Mouse (Mus musculus) embryonic stem cell, embryonic (primary cell): ENCODE data around the gene Il2rg.

Source experiments
- CTCF ChIA-PET, 4 experiments: fragments of 300-600 bp in 2 of 4; fragments of 350-600 bp in 2 of 4; sonication (Branson Sonifier 250); formaldehyde crosslinking; loops; one replicate each; lab custom pipeline; 2022; ENCODE audit warnings: inconsistent platforms in 2 of 4; lab: Charles Lee
- POLR2A ChIA-PET, 4 experiments: fragments of 300-600 bp in 2 of 4; fragments of 350-600 bp in 2 of 4; sonication (Branson Sonifier 250); formaldehyde crosslinking; loops; one replicate each; lab custom pipeline; 2022; ENCODE audit warnings: antibody characterized with exemption in 4 of 4, inconsistent platforms in 1 of 4; lab: Charles Lee

Il2rg gene

GRCm38 (mm10) chrX:101268025-101268754 is at the start of gene Il2rg:
Gene Il2rg (minus strand): TSS chrX:101268255.
- CTCF ChIA-PET = no interaction called here

GRCm38 (mm10) chrX:101313625-101314359 is 45.7 kb upstream of the Il2rg start:
- CTCF ChIA-PET = interaction anchor here in 1 of 4 experiments (0.7 kb wide), 1 partner anchor 16 kb away, joined by 3 read pairs; no protein-coding TSS in a partner anchor
- POLR2A ChIA-PET = interaction anchor here in 2 of 4 experiments (0.6 to 1.0 kb wide), 2 partner anchors 10 to 19 kb away, joined by 3 read pairs; no protein-coding TSS in a partner anchor

More at GRCm38 (mm10) chrX:101268025-101268754, at the start of gene Il2rg:
- POLR2A ChIA-PET = interaction anchor here (0.6 to 1.4 kb wide), 5 partner anchors 10 to 502 kb away, joined by 3 to 5 read pairs (median 3); no protein-coding TSS in a partner anchor

- CTCF ChIA-PET = interaction anchor here in 1 of 4 experiments (0.6 kb wide), 1 partner anchor 58 kb away, joined by 5 read pairs; no protein-coding TSS in a partner anchor
- POLR2A ChIA-PET = no interaction called here
Observed at GRCm38 (mm10) chrX:101309299-101309698, 41.2 kb upstream of the Il2rg start.

GRCm38 (mm10) chrX:101304646-101305045 is 36.6 kb upstream of the Il2rg start:
- ChIA-PET POLR2A (interaction anchor here in 2 of 4 experiments (0.9 to 1.6 kb wide), 5 partner anchors 8 to 48 kb away, joined by 3 to 7 read pairs (median 3); partner anchors contain the start of gene Med12 (in 2 of the 2)), CTCF (interaction anchor here in 1 of 4 experiments (0.9 kb wide), 1 partner anchor 184 kb away, joined by 3 read pairs; no protein-coding TSS in a partner anchor)

GRCm38 (mm10) chrX:101301654-101302053 is 33.6 kb upstream of the Il2rg start:
- POLR2A ChIA-PET = interaction anchor here in 2 of 4 experiments (1.2 kb wide), 2 partner anchors 30 to 49 kb away, joined by 3 read pairs; no protein-coding TSS in a partner anchor
- CTCF ChIA-PET = interaction anchor here in 1 of 4 experiments (0.8 to 1.2 kb wide), 2 partner anchors 14 to 17 kb away, joined by 3 read pairs; no protein-coding TSS in a partner anchor

GRCm38 (mm10) chrX:101300427-101301030 is 32.5 kb upstream of the Il2rg start:
- POLR2A ChIA-PET = no interaction called here

GRCm38 (mm10) chrX:101299473-101300426 is 31.7 kb upstream of the Il2rg start:
- CTCF ChIA-PET = interaction anchor here in 1 of 4 experiments (0.7 kb wide), 1 partner anchor 183 kb away, joined by 3 read pairs; no protein-coding TSS in a partner anchor
- POLR2A ChIA-PET = interaction anchor here in 3 of 4 experiments (0.6 to 1.4 kb wide), 9 partner anchors 26 to 485 kb away, joined by 3 to 6 read pairs (median 4); partner anchors contain the start of genes Foxo4 (in 1 of the 3) and Med12 (in 1 of the 3)

More at GRCm38 (mm10) chrX:101300427-101301030, 32.5 kb upstream of the Il2rg start:
- CTCF ChIA-PET = no interaction called here

- CTCF ChIA-PET = interaction anchor here in 1 of 4 experiments (0.6 to 0.7 kb wide), 2 partner anchors 9 to 182 kb away, joined by 3 to 4 read pairs; no protein-coding TSS in a partner anchor
- POLR2A ChIA-PET = interaction anchor here (0.6 to 1.4 kb wide), 14 partner anchors 9 to 484 kb away, joined by 3 to 6 read pairs (median 4); partner anchors contain the start of genes Med12 (in 2 of the 4), Foxo4 (in 1 of the 4) and Nono (in 1 of the 4)
Observed at GRCm38 (mm10) chrX:101299055-101299454, 31.0 kb upstream of the Il2rg start, which contains the start of gene Nlgn3. Gene Nlgn3 (plus strand): TSS chrX:101299168.

GRCm38 (mm10) chrX:101290111-101290510 is 22.1 kb upstream of the Il2rg start:
- CTCF ChIA-PET = interaction anchor here in 2 of 4 experiments (0.6 to 0.7 kb wide), 2 partner anchors 9 to 196 kb away, joined by 3 to 4 read pairs; partner anchors contain the start of gene Nlgn3 (in 1 of the 2)
- POLR2A ChIA-PET = no interaction called here

- POLR2A ChIA-PET = interaction anchor here in 1 of 4 experiments (1.3 kb wide), 1 partner anchor 44 kb away, joined by 4 read pairs; no protein-coding TSS in a partner anchor
- CTCF ChIA-PET = no interaction called here
Observed at GRCm38 (mm10) chrX:101289037-101289436, 21.0 kb upstream of the Il2rg start.

GRCm38 (mm10) chrX:101288432-101288831 is 20.4 kb upstream of the Il2rg start:
- CTCF ChIA-PET = no interaction called here
- POLR2A ChIA-PET = interaction anchor here in 1 of 4 experiments (1.3 kb wide), 1 partner anchor 44 kb away, joined by 4 read pairs; no protein-coding TSS in a partner anchor

GRCm38 (mm10) chrX:101287543-101287942 is 19.5 kb upstream of the Il2rg start:
- CTCF ChIA-PET = interaction anchor here in 1 of 4 experiments (1.5 kb wide), 1 partner anchor 14 kb away, joined by 3 read pairs; no protein-coding TSS in a partner anchor
- POLR2A ChIA-PET = interaction anchor here in 2 of 4 experiments (1.2 to 1.9 kb wide), 2 partner anchors 44 to 203 kb away, joined by 4 to 7 read pairs; no protein-coding TSS in a partner anchor

GRCm38 (mm10) chrX:101285953-101286670 is 18.1 kb upstream of the Il2rg start:
- POLR2A ChIA-PET = interaction anchor here in 2 of 4 experiments (0.8 to 2.0 kb wide), 6 partner anchors 12 to 202 kb away, joined by 3 to 7 read pairs (median 4); partner anchors contain the start of genes Med12 (in 2 of the 2) and Snx12 (in 1 of the 2)
- CTCF ChIA-PET = interaction anchor here in 1 of 4 experiments (1.5 kb wide), 1 partner anchor 15 kb away, joined by 3 read pairs; no protein-coding TSS in a partner anchor

GRCm38 (mm10) chrX:101285534-101285933 is 17.5 kb upstream of the Il2rg start:
- POLR2A ChIA-PET = interaction anchor here in 2 of 4 experiments (0.7 to 2.0 kb wide), 3 partner anchors 11 to 41 kb away, joined by 3 to 4 read pairs (median 3); partner anchors contain the start of gene Med12 (in 2 of the 2)

GRCm38 (mm10) chrX:101282813-101283212 is 14.8 kb upstream of the Il2rg start:
- POLR2A ChIA-PET = interaction anchor here in 2 of 4 experiments (1.3 to 2.1 kb wide), 2 partner anchors 9 kb away, joined by 7 to 10 read pairs; partner anchors contain the start of gene Med12 (in 2 of the 2)
- CTCF ChIA-PET = no interaction called here

More at GRCm38 (mm10) chrX:101285534-101285933, 17.5 kb upstream of the Il2rg start:
- CTCF ChIA-PET = interaction anchor here in 2 of 4 experiments (0.6 to 0.8 kb wide), 2 partner anchors 151 to 153 kb away, joined by 3 to 4 read pairs; no protein-coding TSS in a partner anchor
